8 mouse cellular contexts compared by ENCODE assay signal in the genomic region with DNA sequence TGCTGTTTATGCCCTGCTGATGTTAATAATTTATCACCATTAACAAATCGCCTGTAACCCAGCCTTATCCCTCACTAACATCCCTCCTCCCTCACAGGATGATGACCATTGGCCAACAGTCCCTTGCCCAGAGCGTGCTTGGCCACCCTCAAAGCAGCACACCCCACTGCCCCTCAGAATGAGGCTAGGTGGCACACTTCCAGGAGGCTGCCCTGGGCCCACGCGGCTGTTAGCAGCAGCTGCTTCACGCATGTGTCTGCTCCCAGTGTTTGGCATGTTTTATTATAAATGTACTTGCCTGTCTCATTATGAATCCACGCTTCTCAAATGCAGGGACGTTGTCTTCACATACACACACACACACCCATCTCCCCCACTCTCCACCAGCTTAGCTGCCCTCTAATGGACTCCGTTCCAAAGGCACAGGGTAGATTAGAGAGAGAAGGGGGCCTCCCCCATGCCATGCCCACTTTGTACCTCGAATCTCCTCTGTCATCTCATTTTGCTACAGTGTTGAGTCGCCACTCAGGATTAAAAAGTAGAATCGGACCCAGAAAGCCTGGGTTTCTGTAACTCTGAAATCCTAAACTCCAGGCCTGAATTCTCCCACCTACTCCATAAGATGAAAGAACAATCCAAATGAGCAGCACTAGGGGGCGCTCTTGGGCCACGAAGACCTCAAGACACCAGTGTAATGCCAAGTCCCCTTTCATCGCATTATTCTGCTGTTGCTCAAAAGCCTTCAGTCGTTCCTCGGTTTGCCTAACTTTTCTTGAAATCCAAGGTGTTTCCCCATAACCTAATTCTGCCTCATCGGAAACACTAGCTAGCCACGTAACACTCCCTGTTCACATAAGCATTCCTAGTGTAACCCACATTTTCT. TPM values are rescaled to one million over a fixed set of nuclear protein-coding genes. Genes with fewer than 3 reads are reported as not detected.
DNase-seq lines count a peak whose midpoint lies in the region; ATAC-seq and TF ChIP-seq lines count a peak whose summit lies in the region.

No protein-coding gene starts in this region.

- intact Hi-C loops in gastrocnemius, adult 2 months (cut with DNase I), result loop anchor here (2.0 to 5.0 kb wide), 2 partner anchors 122 to 269 kb away; no protein-coding TSS in a partner anchor
- intact Hi-C loops in left cerebral cortex, adult 2 months (cut with DNase I), result loop anchor here (1.0 to 5.0 kb wide), 2 partner anchors 109 to 267 kb away; a partner anchor contains a TSS

- H3K27ac ChIP-seq in hindbrain, embryonic 10.5 days, result peak overlapping the region; percentile 59
- no peak overlapping the region for H3K27ac ChIP-seq in hindbrain, embryonic 13.5 days
- H3K27ac ChIP-seq in gastrocnemius, adult 2 months, result peak overlapping the region; percentile 83
- no peak overlapping the region for H3K27ac ChIP-seq in left cerebral cortex, adult 2 months

- H3K27me3 ChIP-seq in hindbrain, embryonic 10.5 days (ENCODE audit: insufficient read depth, poor library complexity, severe bottlenecking), result peaks cover 18% of the 10 kb centered on the region
- H3K27me3 ChIP-seq in hindbrain, embryonic 13.5 days, result peaks cover 21% of the 10 kb centered on the region
- H3K27me3 ChIP-seq in megakaryocyte, embryonic 14.5 days (replicated peaks), result peaks cover 35% of the 10 kb centered on the region

- H3K36me3 ChIP-seq in hindbrain, embryonic 10.5 days, result no peaks in the 10 kb centered on the region
- H3K36me3 ChIP-seq in hindbrain, embryonic 13.5 days, result no peaks in the 10 kb centered on the region
- no peaks in the 10 kb centered on the region for H3K36me3 ChIP-seq in megakaryocyte, embryonic 14.5 days (replicated peaks; ENCODE audit: low read length)

- no peak overlapping the region for H3K9ac ChIP-seq in hindbrain, embryonic 13.5 days

- no peak for ATAC-seq in hindbrain, embryonic 13.5 days (ENCODE audit: low FRiP score)
- ATAC-seq in common myeloid progenitor, adult 5-6 weeks (replicated peaks; ENCODE audit: low read depth, poor library complexity, severe bottlenecking), result peak; percentile 60

- 36% methylated on average over 18 of the region's 18 CpGs for WGBS in hindbrain, embryonic 10.5 days
- 28% methylated on average over 18 of the region's 18 CpGs for WGBS in hindbrain, embryonic 13.5 days

- TF ChIP-seq CTCF in gastrocnemius, adult 2 months (IDR thresholded peaks at IDR 0.05), result peak; percentile 93
- peak; percentile 91 for TF ChIP-seq CTCF in left cerebral cortex, adult 2 months (IDR thresholded peaks at IDR 0.05)

- H3K4me1 ChIP-seq in hindbrain, embryonic 10.5 days (replicated peaks), result peaks cover 41% of the 10 kb centered on the region
- peaks cover 23% of the 10 kb centered on the region for H3K4me1 ChIP-seq in hindbrain, embryonic 13.5 days (replicated peaks)
- peaks cover 41% of the 10 kb centered on the region for H3K4me1 ChIP-seq in megakaryocyte, embryonic 14.5 days

- DNase-seq in hindbrain, embryonic 10.5 days (ENCODE audit: low spot score), result peak; percentile 87
- peak; percentile 87 for DNase-seq in gastrocnemius, adult 2 months
- peak; percentile 85 for DNase-seq in hindlimb bud, embryonic 11.5 days (ENCODE audit: extremely low spot score, low read depth, low spot score)
- DNase-seq in left cerebral cortex, adult 2 months (ENCODE audit: extremely low spot score in 1 of 2, low spot score in 2 of 2), result peak; percentile 85 to 86
- DNase-seq in right cerebral cortex, postnatal 4 days, result peak; percentile 89

- H3K4me2 ChIP-seq in hindbrain, embryonic 13.5 days, result no peak overlapping the region

- no peak overlapping the region for H3K4me3 ChIP-seq in hindbrain, embryonic 10.5 days
- no peak overlapping the region for H3K4me3 ChIP-seq in hindbrain, embryonic 13.5 days
- peak overlapping the region; percentile 64 for H3K4me3 ChIP-seq in gastrocnemius, adult 2 months
- 0 out of 2 replicates have a peak overlapping the region, but pooled peaks have one; percentile 13 for H3K4me3 ChIP-seq in left cerebral cortex, adult 2 months
- H3K4me3 ChIP-seq in megakaryocyte, embryonic 14.5 days (replicated peaks), result peak overlapping the region; percentile 56

- H3K9me3 ChIP-seq in hindbrain, embryonic 10.5 days, result no peaks in the 10 kb centered on the region
- no peaks in the 10 kb centered on the region for H3K9me3 ChIP-seq in hindbrain, embryonic 13.5 days
- H3K9me3 ChIP-seq in megakaryocyte, embryonic 14.5 days, result no peaks in the 10 kb centered on the region

RNA-seq across cellular contexts. Expression of a gene that starts 8.5 kb away (rescaled TPM):
- polyA plus RNA-seq in hindbrain, embryonic 10.5 days (2016; fragmentation: Nextera tagmentation; extraction: Ambion mirVana), result 10.8 and 11.2 TPM in 2 replicates
- 13.1 and 14.0 TPM in 2 replicates for polyA plus RNA-seq in hindbrain, embryonic 13.5 days (2015; fragmentation: Nextera tagmentation; extraction: Ambion mirVana)
- 0.15 and 2.6 TPM in 2 replicates for total RNA-seq in common myeloid progenitor, adult 5-6 weeks (2017)
- 10 to 100 TPM; 17.5 to 24.4 TPM for total RNA-seq in gastrocnemius, adult 2 months (2021)
- 10 to 100 TPM in 1 of 2 experiments, 1 to 10 TPM in 1; 9.0 to 11.6 TPM for total RNA-seq in left cerebral cortex, adult 2 months (2021)
- polyA plus RNA-seq in megakaryocyte, embryonic 14.5 days (2012; ENCODE audit: insufficient read depth, low replicate concordance), result not detected in 2 replicates

RNA-seq across cellular contexts. Expression of a gene that starts 12.5 kb away (rescaled TPM):
- 75.6 and 76.9 TPM in 2 replicates for polyA plus RNA-seq in hindbrain, embryonic 10.5 days (2016; fragmentation: Nextera tagmentation; extraction: Ambion mirVana)
- 27.9 and 29.2 TPM in 2 replicates for polyA plus RNA-seq in hindbrain, embryonic 13.5 days (2015; fragmentation: Nextera tagmentation; extraction: Ambion mirVana)
- total RNA-seq in common myeloid progenitor, adult 5-6 weeks (2017), result 19.3 and 21.8 TPM in 2 replicates
- total RNA-seq in gastrocnemius, adult 2 months (2021), result 1 to 10 TPM; 3.0 to 3.1 TPM
- 10 to 100 TPM; 32.7 to 33.1 TPM for total RNA-seq in left cerebral cortex, adult 2 months (2021)
- polyA plus RNA-seq in megakaryocyte, embryonic 14.5 days (2012; ENCODE audit: insufficient read depth, low replicate concordance), result 4.3 and 22.2 TPM in 2 replicates

RNA-seq across cellular contexts. Expression of a gene that starts 12.5 kb away (rescaled TPM):
- polyA plus RNA-seq in hindbrain, embryonic 10.5 days (2016; fragmentation: Nextera tagmentation; extraction: Ambion mirVana), result 0.22 and 0.75 TPM in 2 replicates
- polyA plus RNA-seq in hindbrain, embryonic 13.5 days (2015; fragmentation: Nextera tagmentation; extraction: Ambion mirVana), result 0.12 and 0.49 TPM in 2 replicates
- total RNA-seq in common myeloid progenitor, adult 5-6 weeks (2017), result not detected in 2 replicates
- total RNA-seq in gastrocnemius, adult 2 months (2021), result 1 to 10 TPM in 1 of 2 experiments, under 1 TPM in 1; 0.71 to 1.4 TPM
- under 1 TPM in 1 of 2 experiments, not detected in 1; 0.56 TPM for total RNA-seq in left cerebral cortex, adult 2 months (2021)
- not detected in 2 replicates for polyA plus RNA-seq in megakaryocyte, embryonic 14.5 days (2012; ENCODE audit: insufficient read depth, low replicate concordance)

RNA-seq across cellular contexts. Expression of a gene that starts 18.7 kb away (rescaled TPM):
- polyA plus RNA-seq in hindbrain, embryonic 10.5 days (2016; fragmentation: Nextera tagmentation; extraction: Ambion mirVana), result 0.31 and 1.1 TPM in 2 replicates
- polyA plus RNA-seq in hindbrain, embryonic 13.5 days (2015; fragmentation: Nextera tagmentation; extraction: Ambion mirVana), result 3.2 and 5.3 TPM in 2 replicates
- total RNA-seq in common myeloid progenitor, adult 5-6 weeks (2017), result not detected in 2 replicates
- 1 to 10 TPM; 2.5 to 7.6 TPM for total RNA-seq in gastrocnemius, adult 2 months (2021)
- 10 to 100 TPM; 14.2 to 15.3 TPM for total RNA-seq in left cerebral cortex, adult 2 months (2021)
- polyA plus RNA-seq in megakaryocyte, embryonic 14.5 days (2012; ENCODE audit: insufficient read depth, low replicate concordance), result not detected in 2 replicates

RNA-seq across cellular contexts. Expression of a gene that starts 24.3 kb away (rescaled TPM):
- polyA plus RNA-seq in hindbrain, embryonic 10.5 days (2016; fragmentation: Nextera tagmentation; extraction: Ambion mirVana), result 0.14 and 0.30 TPM in 2 replicates
- polyA plus RNA-seq in hindbrain, embryonic 13.5 days (2015; fragmentation: Nextera tagmentation; extraction: Ambion mirVana), result 0.22 TPM in 1 of 2 replicates, not detected in the other
- total RNA-seq in common myeloid progenitor, adult 5-6 weeks (2017), result not detected in 2 replicates
- total RNA-seq in gastrocnemius, adult 2 months (2021), result not detected
- 1 to 10 TPM in 1 of 2 experiments, under 1 TPM in 1; 0.82 to 1.6 TPM for total RNA-seq in left cerebral cortex, adult 2 months (2021)
- not detected in 2 replicates for polyA plus RNA-seq in megakaryocyte, embryonic 14.5 days (2012; ENCODE audit: insufficient read depth, low replicate concordance)

Comparison
In these comparisons a context has a peak if more than half of its experiments do, and no peak if none do; other contexts are left out.
1. H3K27ac ChIP-seq: peak in hindbrain, embryonic 10.5 days (single experiment) and gastrocnemius, adult 2 months (single experiment); none in hindbrain, embryonic 13.5 days (single experiment) and left cerebral cortex, adult 2 months (single experiment).
2. H3K4me3 ChIP-seq: peak in gastrocnemius, adult 2 months (single experiment), left cerebral cortex, adult 2 months (single experiment) and megakaryocyte, embryonic 14.5 days (single experiment); none in hindbrain, embryonic 10.5 days (single experiment) and hindbrain, embryonic 13.5 days (single experiment).
3. Peak in every context shown above with its lines, with median percentiles within 50 percentile points of each other: DNase-seq.